Mouse (Mus musculus) C2C12 (cell line): ENCODE results near the gene Izumo1r. TPM values are rescaled to one million over a fixed set of nuclear protein-coding genes. Genes with fewer than 3 reads are reported as not detected.
A peak's percentile ranks its signal among the peaks of the same experiment; 100 is the strongest.

Experiments used
- H3K27me3 ChIP-seq: one replicate; pipeline ENCODE4 v1.6.1; 2011; ENCODE audit not compliant: control insufficient read depth, insufficient read depth, insufficient read length
- H3K36me3 ChIP-seq: one replicate; pipeline ENCODE4 v1.6.1; 2011; ENCODE audit not compliant: control insufficient read depth, insufficient read depth
- H3K4me3 ChIP-seq: one replicate; pipeline ENCODE4 v1.5.1; 2011; ENCODE audit warnings: mild to moderate bottlenecking, control low read depth; ENCODE audit not compliant: poor library complexity, insufficient read depth, severe bottlenecking
- H3K79me2 ChIP-seq: one replicate; pipeline ENCODE4 v1.6.1; 2011; ENCODE audit not compliant: control insufficient read depth, insufficient read depth
- H3K79me3 ChIP-seq: one replicate; pipeline ENCODE4 v1.6.1; 2011; ENCODE audit warnings: low read depth, control low read depth
- H3ac ChIP-seq: one replicate; pipeline ENCODE3; 2011; ENCODE audit warnings: low read depth; ENCODE audit not compliant: control insufficient read depth, insufficient read length
- CEBPB ChIP-seq: IDR thresholded peaks from one replicate; pipeline ENCODE4 v1.6.1; 2011; ENCODE audit warnings: low read depth, mild to moderate bottlenecking, control low read depth, moderate library complexity
- CTCF ChIP-seq: IDR thresholded peaks from one replicate; pipeline ENCODE4 v1.5.1; 2011; ENCODE audit not compliant: control insufficient read depth, insufficient read depth, insufficient read length
- FOSL1 ChIP-seq: IDR thresholded peaks from one replicate; pipeline ENCODE4 v1.8.0; 2011; ENCODE audit warnings: mild to moderate bottlenecking, low read length; ENCODE audit not compliant: poor library complexity, insufficient read depth, severe bottlenecking
- MAX ChIP-seq: IDR thresholded peaks from one replicate; pipeline ENCODE4 v1.6.1; 2011; ENCODE audit warnings: mild to moderate bottlenecking, control low read depth
- MYOD1 ChIP-seq: IDR thresholded peaks from one replicate; pipeline ENCODE4 v1.6.1; 2011; ENCODE audit warnings: low read depth; ENCODE audit not compliant: control insufficient read depth, insufficient read length
- MYOG ChIP-seq: IDR thresholded peaks from one replicate; pipeline ENCODE4 v1.6.1; 2011; ENCODE audit not compliant: control insufficient read depth, insufficient read length; ENCODE audit errors: extremely low read depth
- USF1 ChIP-seq: IDR thresholded peaks from one replicate; pipeline ENCODE4 v1.6.1; 2011; ENCODE audit warnings: low read depth, mild to moderate bottlenecking, control low read depth, moderate library complexity
- polyA plus RNA-seq: library from polyadenylated mRNA; unstranded; fragments of >200 nt; fragmentation: generic; extraction: Trizol; gene quantifications from one replicate; pipeline ENCODE4 v1.2.1, GENCODE M21; 2012; ENCODE audit warnings: missing spikeins

Izumo1r gene
- polyA plus RNA-seq, 1 experiment, result not detected

DNA sequence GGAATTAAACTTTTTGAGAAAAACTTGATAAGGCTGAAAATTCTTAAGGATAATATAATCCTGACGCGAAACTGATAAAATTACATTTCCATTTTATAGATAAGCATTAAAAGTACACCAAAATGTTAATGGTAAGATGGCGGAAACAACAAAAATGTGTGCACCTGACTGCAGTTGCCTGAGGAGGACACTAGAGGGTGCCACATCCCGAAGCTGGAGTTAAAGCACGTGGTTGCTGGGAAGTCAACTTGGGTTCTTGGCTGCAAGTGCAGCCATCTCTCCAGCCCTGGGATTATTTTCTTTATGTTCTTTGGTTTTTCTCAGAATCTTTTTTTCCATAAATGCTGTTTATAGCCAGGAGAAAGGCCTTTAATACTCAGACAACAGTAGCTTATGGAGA lies 57.3 kb downstream of the Izumo1r start:
- Histone ChIP-seq H3K79me3 (no peaks in the 10 kb centered on the region), H3K36me3 (no peaks in the 10 kb centered on the region), H3K27me3 (no peaks in the 10 kb centered on the region), H3ac (no peak overlapping the region), H3K79me2 (no peaks in the 10 kb centered on the region), H3K4me3 (no peak overlapping the region)
- no peak for TF ChIP-seq CEBPB
- no peak for TF ChIP-seq FOSL1
- TF ChIP-seq CTCF, result peak; percentile 12
- no peak for TF ChIP-seq MYOG
- peak; percentile 29 for TF ChIP-seq MAX
- no peak for TF ChIP-seq USF1
- TF ChIP-seq MYOD1, result no peak

DNA sequence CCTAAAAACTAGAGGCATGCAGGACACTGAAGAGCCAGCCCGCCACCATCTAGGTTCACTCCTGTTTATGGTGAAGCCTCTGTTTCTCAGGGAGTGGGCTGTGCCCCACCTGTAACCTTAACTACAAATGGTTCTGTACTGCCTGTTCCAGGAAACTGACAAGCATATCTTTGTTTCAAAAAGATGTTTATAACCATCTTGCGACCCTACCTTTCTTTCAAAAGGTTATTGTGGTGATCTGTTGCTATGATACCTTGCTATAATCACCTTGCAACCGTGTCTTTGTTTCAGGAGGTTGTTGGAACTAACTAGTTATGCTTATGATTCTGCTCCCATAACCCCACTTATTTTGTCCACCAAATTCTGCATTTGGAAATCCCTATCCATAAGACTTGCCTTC lies 59.8 kb downstream of the Izumo1r start:
- TF ChIP-seq USF1, result no peak
- no peak for TF ChIP-seq CTCF
- no peak for TF ChIP-seq FOSL1
- TF ChIP-seq CEBPB, result no peak
- TF ChIP-seq MAX, result no peak
- TF ChIP-seq MYOG, result no peak
- TF ChIP-seq MYOD1, result no peak
- Histone ChIP-seq H3K4me3 (no peak overlapping the region), H3ac (no peak overlapping the region), H3K79me3 (no peaks in the 10 kb centered on the region), H3K27me3 (no peaks in the 10 kb centered on the region), H3K79me2 (no peaks in the 10 kb centered on the region), H3K36me3 (no peaks in the 10 kb centered on the region)

DNA sequence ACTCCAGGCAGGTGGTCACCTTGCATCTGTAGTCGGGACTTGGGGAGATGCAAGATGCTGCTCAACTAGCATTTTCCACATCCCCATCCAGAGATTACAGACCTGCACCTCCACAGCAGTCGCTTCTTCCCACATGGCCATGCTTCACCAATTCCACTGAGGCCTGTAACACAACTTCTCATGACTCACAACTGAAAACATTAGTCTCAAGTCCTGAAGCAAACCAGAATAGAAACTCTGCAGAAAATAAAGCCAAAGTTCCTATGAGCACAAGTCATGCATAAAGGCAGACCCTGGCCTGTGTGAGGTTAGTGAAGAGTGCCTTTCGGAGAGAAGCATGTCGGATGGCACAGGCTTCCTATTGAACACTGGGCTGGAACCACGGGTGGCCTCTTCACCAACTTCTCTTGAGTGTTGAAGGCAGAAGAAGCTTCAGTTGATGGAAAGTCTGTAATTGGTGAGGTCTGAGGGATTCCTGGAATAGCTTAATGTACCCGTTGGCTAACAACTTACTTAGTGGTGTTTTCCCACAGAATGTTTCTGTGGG lies 60.4 kb downstream of the Izumo1r start:
- Histone ChIP-seq H3K36me3 (no peaks in the 10 kb centered on the region), H3K27me3 (no peaks in the 10 kb centered on the region), H3K79me3 (no peaks in the 10 kb centered on the region), H3K79me2 (no peaks in the 10 kb centered on the region), H3K4me3 (no peak overlapping the region), H3ac (no peak overlapping the region)
- TF ChIP-seq USF1, result no peak
- TF ChIP-seq CTCF, result no peak
- no peak for TF ChIP-seq MYOD1
- no peak for TF ChIP-seq MYOG
- TF ChIP-seq FOSL1, result no peak
- no peak for TF ChIP-seq CEBPB
- no peak for TF ChIP-seq MAX

DNA sequence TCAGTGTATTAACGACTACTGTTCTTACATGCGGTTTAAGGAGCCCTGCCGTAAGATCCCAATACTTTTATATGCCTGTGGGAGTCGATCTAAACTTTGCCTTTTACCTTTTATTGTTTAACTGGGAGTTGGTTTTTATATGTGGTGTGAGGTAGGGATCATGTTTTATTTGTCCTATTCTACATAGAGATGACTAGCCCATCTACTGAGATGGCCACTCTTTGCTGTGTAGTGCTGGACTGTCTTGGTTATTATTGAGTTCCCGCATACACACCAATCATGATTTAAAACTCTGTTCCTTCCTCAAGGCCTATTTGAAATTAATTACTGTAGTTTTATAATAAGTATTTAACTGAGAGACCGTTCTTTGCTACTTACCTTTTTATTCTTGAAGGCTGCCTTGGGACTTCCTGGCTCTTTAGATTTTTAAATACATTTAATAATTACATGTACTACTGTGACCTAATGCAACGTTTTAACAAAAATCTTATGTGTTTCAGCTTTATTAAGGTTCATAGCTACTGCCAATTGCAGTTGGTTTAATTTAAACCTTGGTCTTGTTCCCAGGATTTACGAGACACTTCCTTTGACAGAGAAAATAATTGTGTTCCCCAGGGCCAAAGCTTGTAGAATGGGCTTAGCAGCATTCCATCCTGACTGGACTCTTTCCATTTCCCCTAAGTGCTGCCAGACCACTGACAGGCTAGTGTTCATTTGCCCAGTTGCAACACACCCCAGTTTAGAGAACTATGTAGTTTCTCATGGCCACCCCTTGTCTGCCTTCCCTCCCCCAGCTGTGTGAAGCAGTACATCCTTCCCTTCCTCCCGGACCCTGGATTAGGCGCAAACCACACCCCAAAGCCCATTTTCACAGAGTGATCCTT lies 61.6 kb downstream of the Izumo1r start:
- H3K79me2 ChIP-seq, result no peaks in the 10 kb centered on the region
- no peak overlapping the region for H3ac ChIP-seq
- H3K4me3 ChIP-seq, result no peak overlapping the region
- H3K36me3 ChIP-seq, result no peaks in the 10 kb centered on the region
- TF ChIP-seq USF1 (no peak), MYOD1 (no peak), MYOG (no peak), MAX (no peak), FOSL1 (no peak), CTCF (no peak), CEBPB (no peak)
- H3K79me3 ChIP-seq, result no peaks in the 10 kb centered on the region
- no peaks in the 10 kb centered on the region for H3K27me3 ChIP-seq

DNA sequence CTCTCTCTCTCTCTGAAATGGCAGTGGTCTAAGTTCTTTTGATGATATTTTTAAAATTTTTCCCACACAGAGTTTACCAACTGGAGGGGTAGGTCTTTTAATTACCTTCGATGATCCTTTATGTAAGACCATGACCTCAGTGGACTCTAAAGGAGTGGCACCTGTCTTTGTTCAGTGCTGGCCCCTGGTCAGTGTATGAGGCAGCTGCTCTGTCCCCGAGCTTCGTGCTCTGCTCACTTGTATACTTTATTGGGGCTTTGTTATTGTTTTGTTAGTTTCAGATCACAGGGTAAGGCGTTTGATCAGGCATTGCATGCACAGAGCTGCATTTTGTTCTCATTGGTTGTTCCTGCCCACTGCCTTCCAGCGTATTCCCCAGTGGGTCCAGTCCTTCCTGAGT lies 63.8 kb downstream of the Izumo1r start:
- no peaks in the 10 kb centered on the region for H3K27me3 ChIP-seq
- H3K4me3 ChIP-seq, result no peak overlapping the region
- no peaks in the 10 kb centered on the region for H3K79me2 ChIP-seq
- H3K79me3 ChIP-seq, result no peaks in the 10 kb centered on the region
- TF ChIP-seq MAX (no peak), CEBPB (no peak), CTCF (no peak), FOSL1 (no peak), MYOD1 (no peak), USF1 (no peak), MYOG (no peak)
- peaks cover 17% of the 10 kb centered on the region for H3K36me3 ChIP-seq
- H3ac ChIP-seq, result no peak overlapping the region

DNA sequence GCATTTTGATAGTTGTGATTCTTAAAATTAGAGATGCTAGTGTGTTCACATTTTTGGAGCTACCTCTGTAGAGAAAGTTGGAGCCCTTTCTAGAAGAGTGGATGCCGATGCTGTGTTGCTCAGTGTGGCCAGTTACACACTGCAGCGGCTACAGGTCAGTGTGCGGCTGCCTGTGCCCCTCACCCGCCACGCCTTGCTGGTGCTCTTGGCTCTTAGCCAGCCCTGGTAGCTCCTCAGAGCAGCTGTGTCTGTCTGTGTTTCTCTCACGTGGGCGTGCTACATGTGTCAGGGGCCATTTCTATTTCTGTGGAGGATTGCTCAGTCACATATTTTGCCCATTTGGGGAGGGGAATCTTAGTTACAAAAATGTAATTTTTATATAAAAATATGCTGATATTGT lies 64.2 kb downstream of the Izumo1r start:
- no peaks in the 10 kb centered on the region for H3K79me2 ChIP-seq

More for the DNA sequence above, 64.2 kb downstream of the Izumo1r start:
- Histone ChIP-seq H3ac (no peak overlapping the region), H3K27me3 (no peaks in the 10 kb centered on the region), H3K36me3 (peaks cover 20% of the 10 kb centered on the region), H3K4me3 (no peak overlapping the region), H3K79me3 (no peaks in the 10 kb centered on the region)
- no peak for TF ChIP-seq FOSL1
- TF ChIP-seq USF1, result no peak

Other genes with a start within 250 kb of the Izumo1r start
- gene Piwil4, start 163.2 kb downstream of the Izumo1r start, polyA plus RNA-seq, result 0.23 TPM
- gene Fut4, start 151.6 kb downstream of the Izumo1r start, polyA plus RNA-seq, result 0.49 TPM
- 8.7 TPM for gene 1700012B09Rik, start 132.9 kb downstream of the Izumo1r start, polyA plus RNA-seq
- gene Mre11a, start 119.3 kb downstream of the Izumo1r start, polyA plus RNA-seq, result 16.2 TPM
- gene Ankrd49, start 119.1 kb downstream of the Izumo1r start, polyA plus RNA-seq, result 7.6 TPM
- not detected for gene Gpr83, start 43.7 kb downstream of the Izumo1r start, polyA plus RNA-seq
- 42.8 TPM for gene Panx1, start 141.5 kb upstream of the Izumo1r start, polyA plus RNA-seq
- gene Hephl1, start 208.2 kb upstream of the Izumo1r start, polyA plus RNA-seq, result 0.08 TPM